Mouse (Mus musculus) hindbrain, postnatal 0 days (tissue): ENCODE results near the gene Bdh1. TPM values are rescaled to one million over a fixed set of nuclear protein-coding genes. Genes with fewer than 3 reads are reported as not detected.
A peak's percentile ranks its signal among the peaks of the same experiment; 100 is the strongest.

Source experiments
- ATAC-seq: fragments of 200-750 bp; cut with Nextera tagmentation; 2 replicates; pipeline ENCODE4 v1.8.0; 2017; ENCODE audit warnings: mild to moderate bottlenecking, moderate TSS enrichment, moderate library complexity
- DNase-seq: peaks from one replicate; pipeline ENCODE4 v3.0.0-alpha.2; 2015; ENCODE audit warnings: low spot score
- H3K27ac ChIP-seq: fragments of 300-500 bp; sonication (generic); 2 replicates; pipeline ENCODE4 v1.5.1; 2014; ENCODE audit warnings: mild to moderate bottlenecking
- H3K27me3 ChIP-seq: fragments of 300-500 bp; sonication (generic); 2 replicates; pipeline ENCODE4 v1.6.1; 2014; ENCODE audit warnings: low read length, mixed read lengths; ENCODE audit not compliant: insufficient read depth
- H3K36me3 ChIP-seq: fragments of 300-500 bp; sonication (generic); 2 replicates; pipeline ENCODE4 v1.6.1; 2014; ENCODE audit warnings: low read length, mixed read lengths; ENCODE audit not compliant: insufficient read depth
- H3K4me1 ChIP-seq: fragments of 300-500 bp; sonication (generic); 2 replicates; pipeline ENCODE4 v1.6.1; 2014; ENCODE audit warnings: antibody characterized with exemption, low read length, mixed read lengths; ENCODE audit not compliant: insufficient read depth
- H3K4me2 ChIP-seq: fragments of 300-500 bp; sonication (generic); 2 replicates; pipeline ENCODE4 v1.6.1; 2014; ENCODE audit warnings: low read depth, mild to moderate bottlenecking, low read length, moderate library complexity, mixed read lengths
- H3K4me3 ChIP-seq: fragments of 300-500 bp; sonication (generic); 2 replicates; pipeline ENCODE4 v1.5.1; 2014; ENCODE audit warnings: low read length
- H3K9ac ChIP-seq: fragments of 300-500 bp; sonication (generic); replicated peaks from 2 replicates; pipeline ENCODE4 v1.6.1; 2014; ENCODE audit warnings: mild to moderate bottlenecking, low read length, moderate library complexity, mixed read lengths
- H3K9me3 ChIP-seq: fragments of 300-500 bp; sonication (generic); 2 replicates; pipeline ENCODE4 v1.6.1; 2016; ENCODE audit warnings: low read length, mixed read lengths
- CTCF ChIP-seq: IDR thresholded peaks from 2 replicates; pipeline ENCODE4 v1.5.1; 2016; ENCODE audit warnings: antibody characterized with exemption, control low read depth, low read depth
- WGBS: fragments of 180-500 bp; shearing (Covaris S2); extraction: QIAGEN DNeasy Blood & Tissue Kit; methylation state at CpG from one replicate; pipeline ENCODE4 v1.1.7; 2014; 5-methylcytosine and 5-hydroxymethylcytosine counted together
- polyA plus RNA-seq: library from polyadenylated mRNA; unstranded; fragments of >200 nt; fragmentation: Nextera tagmentation; extraction: Ambion mirVana; gene quantifications from 2 replicates; pipeline ENCODE4 v1.2.1, GENCODE M21; 2015
- total RNA-seq: library from RNA; depleted of rRNA; stranded (reverse); fragments of >200 nt; gene quantifications from 2 replicates; pipeline ENCODE4 v1.2.3, GENCODE M21; 2014

Bdh1 gene
- total and polyA plus RNA-seq, 2 experiments from 2014 or later = 102 to 137 TPM

- Histone ChIP-seq H3K4me1 (no peaks in the 10 kb centered on the region), H3K27ac (no peak overlapping the region), H3K4me3 (no peak overlapping the region), H3K9ac (no peak overlapping the region), H3K36me3 (no peaks in the 10 kb centered on the region), H3K27me3 (no peaks in the 10 kb centered on the region), H3K4me2 (no peak overlapping the region), H3K9me3 (no peaks in the 10 kb centered on the region)
- no peak for TF ChIP-seq CTCF
- 86% methylated on average over 4 of the region's 4 CpGs for WGBS
- ATAC-seq (no peak), DNase-seq (no peak)
Observed at GRCm38 (mm10) chr16:31403971-31404370, 18.1 kb upstream of the Bdh1 start.

- H3K36me3 ChIP-seq = no peaks in the 10 kb centered on the region
- WGBS = 68% methylated on average over 1 of the region's 1 CpGs
Observed at GRCm38 (mm10) chr16:31405040-31405439, 17.0 kb upstream of the Bdh1 start.

GRCm38 (mm10) chr16:31407872-31408271, 14.2 kb upstream of the Bdh1 start:
- Histone ChIP-seq H3K4me1 (no peaks in the 10 kb centered on the region), H3K36me3 (no peaks in the 10 kb centered on the region), H3K9me3 (no peaks in the 10 kb centered on the region), H3K4me2 (no peak overlapping the region), H3K27ac (no peak overlapping the region), H3K4me3 (no peak overlapping the region), H3K27me3 (no peaks in the 10 kb centered on the region), H3K9ac (no peak overlapping the region)
- TF ChIP-seq CTCF = no peak
- no peak for ATAC-seq
- 69% methylated on average over 3 of the region's 3 CpGs for WGBS
- DNase-seq = no peak

More at GRCm38 (mm10) chr16:31405040-31405439, 17.0 kb upstream of the Bdh1 start:
- peak; percentile 42 for TF ChIP-seq CTCF
- Histone ChIP-seq H3K27ac (no peak overlapping the region), H3K9me3 (no peaks in the 10 kb centered on the region), H3K27me3 (no peaks in the 10 kb centered on the region), H3K4me2 (no peak overlapping the region), H3K4me3 (no peak overlapping the region), H3K9ac (no peak overlapping the region), H3K4me1 (no peaks in the 10 kb centered on the region)
- no peak for DNase-seq
- ATAC-seq = no peak

- ATAC-seq = no peak
- no peak overlapping the region for H3K27ac ChIP-seq
- WGBS = 76% methylated on average over 4 of the region's 4 CpGs
- H3K36me3 ChIP-seq = no peaks in the 10 kb centered on the region
- H3K4me2 ChIP-seq = no peak overlapping the region
- H3K9me3 ChIP-seq = no peaks in the 10 kb centered on the region
- TF ChIP-seq CTCF = no peak
- no peak for DNase-seq
- H3K27me3 ChIP-seq = no peaks in the 10 kb centered on the region
- no peak overlapping the region for H3K4me3 ChIP-seq
- no peak overlapping the region for H3K9ac ChIP-seq
- no peaks in the 10 kb centered on the region for H3K4me1 ChIP-seq
Observed at GRCm38 (mm10) chr16:31410969-31411368, 11.1 kb upstream of the Bdh1 start.

GRCm38 (mm10) chr16:31412321-31412720, 9.8 kb upstream of the Bdh1 start:
- no peak overlapping the region for H3K9ac ChIP-seq
- DNase-seq = peak; percentile 37
- H3K4me3 ChIP-seq = no peak overlapping the region
- no peaks in the 10 kb centered on the region for H3K27me3 ChIP-seq
- no peak overlapping the region for H3K27ac ChIP-seq
- 61% methylated on average over 14 of the region's 14 CpGs for WGBS
- H3K9me3 ChIP-seq = no peaks in the 10 kb centered on the region
- H3K36me3 ChIP-seq = no peaks in the 10 kb centered on the region
- no peak overlapping the region for H3K4me2 ChIP-seq
- ATAC-seq = peak; percentile 59; the same call in 1 of the 2 replicates
- H3K4me1 ChIP-seq = no peaks in the 10 kb centered on the region
- TF ChIP-seq CTCF = no peak

GRCm38 (mm10) chr16:31413777-31414176, 8.3 kb upstream of the Bdh1 start:
- H3K36me3 ChIP-seq = no peaks in the 10 kb centered on the region
- no peak for DNase-seq
- 64% methylated on average over 3 of the region's 3 CpGs for WGBS
- no peaks in the 10 kb centered on the region for H3K4me1 ChIP-seq
- no peak for ATAC-seq
- TF ChIP-seq CTCF = no peak
- no peak overlapping the region for H3K4me2 ChIP-seq
- no peaks in the 10 kb centered on the region for H3K27me3 ChIP-seq
- H3K4me3 ChIP-seq = no peak overlapping the region
- H3K9me3 ChIP-seq = no peaks in the 10 kb centered on the region
- H3K27ac ChIP-seq = no peak overlapping the region
- H3K9ac ChIP-seq = no peak overlapping the region

- H3K36me3 ChIP-seq = no peaks in the 10 kb centered on the region
- no peaks in the 10 kb centered on the region for H3K27me3 ChIP-seq
- DNase-seq = no peak
Observed at GRCm38 (mm10) chr16:31415885-31416450, 6.1 kb upstream of the Bdh1 start.

More at GRCm38 (mm10) chr16:31415885-31416450, 6.1 kb upstream of the Bdh1 start:
- no peak overlapping the region for H3K4me3 ChIP-seq
- 58% methylated on average over 9 of the region's 9 CpGs for WGBS
- no peak overlapping the region for H3K9ac ChIP-seq
- no peak for TF ChIP-seq CTCF
- no peak overlapping the region for H3K27ac ChIP-seq
- no peak overlapping the region for H3K4me2 ChIP-seq
- H3K9me3 ChIP-seq = no peaks in the 10 kb centered on the region
- H3K4me1 ChIP-seq = no peaks in the 10 kb centered on the region
- no peak for ATAC-seq
